Mouse (Mus musculus): ENCODE measurements around the gene Mad1l1.

DNA sequence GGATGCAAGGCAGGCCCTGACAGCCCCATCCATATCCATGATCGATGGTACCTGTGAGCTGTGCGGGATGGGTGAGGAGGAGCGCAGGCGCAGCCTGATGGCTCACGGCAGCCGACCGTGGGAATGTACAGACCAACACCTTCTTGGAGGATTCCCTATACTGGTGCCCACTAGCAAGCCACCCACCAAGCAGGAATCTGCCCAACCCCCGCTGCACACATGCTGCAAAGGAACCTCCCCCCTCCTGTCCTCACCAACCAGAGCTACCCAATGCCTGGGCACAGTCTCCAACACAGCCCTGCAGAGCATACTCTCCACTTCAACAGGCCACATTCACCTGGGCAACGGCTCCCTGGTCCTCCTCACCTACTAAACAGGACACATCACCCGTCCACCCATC, 64.7 kb downstream of the Mad1l1 start:
- TF ChIP-seq CTCF (IDR thresholded peaks at IDR 0.05; ENCODE audit: control insufficient read depth, insufficient read depth, low read length) (no peak), POLR2A (IDR thresholded peaks at IDR 0.05; ENCODE audit: borderline replicate concordance, control insufficient read depth, low read depth, low read length) (no peak)

Measured in bone marrow, adult 2 months (tissue).